Mouse (Mus musculus) ES-CJ7 (cell line): ENCODE data around the gene 4930548H24Rik.
"Not testable (repeated sequence)": the region's sequence is repeated elsewhere in the genome, so short reads cannot be mapped to it uniquely, and the experiment has no call there.

Experiments used
- DNase-seq: peaks from one replicate; pipeline ENCODE4 v3.0.0; 2011; ENCODE audit warnings: low read depth, low spot score

The 4930548H24Rik gene

GRCm38 (mm10) chr5:31485440-31485839 is at the start of gene 4930548H24Rik:
TSS of gene 4930548H24Rik (plus strand) at chr5:31485740.
- no peak for DNase-seq

- DNase-seq = no peak
Observed at GRCm38 (mm10) chr5:31451336-31451735, 34.2 kb upstream of the 4930548H24Rik start.

GRCm38 (mm10) chr5:31451878-31452561 is 33.5 kb upstream of the 4930548H24Rik start, which contains the start of gene Zfp512:
TSS of gene Zfp512 (plus strand) at chr5:31452431.
- peak; percentile 99 for DNase-seq

- no peak for DNase-seq
Observed at GRCm38 (mm10) chr5:31452562-31452878, 33.0 kb upstream of the 4930548H24Rik start.

- DNase-seq = peak; percentile 31
Observed at GRCm38 (mm10) chr5:31452886-31453410, 32.6 kb upstream of the 4930548H24Rik start.

- DNase-seq = no peak
Observed at GRCm38 (mm10) chr5:31467798-31468197, 17.7 kb upstream of the 4930548H24Rik start.

- no peak for DNase-seq
Observed at GRCm38 (mm10) chr5:31469711-31470110, 15.8 kb upstream of the 4930548H24Rik start.

GRCm38 (mm10) chr5:31470334-31470733 is 15.2 kb upstream of the 4930548H24Rik start:
- peak; percentile 79 for DNase-seq

GRCm38 (mm10) chr5:31480536-31480935 is 5.0 kb upstream of the 4930548H24Rik start:
- DNase-seq = no peak

GRCm38 (mm10) chr5:31487889-31488288 is 2.3 kb downstream of the 4930548H24Rik start:
- DNase-seq = no peak

GRCm38 (mm10) chr5:31489116-31489769 is 3.7 kb downstream of the 4930548H24Rik start:
- peak; percentile 95 for DNase-seq

- DNase-seq = peak; percentile 53
Observed at GRCm38 (mm10) chr5:31492031-31492430, 6.5 kb downstream of the 4930548H24Rik start.

GRCm38 (mm10) chr5:31494513-31495297 is 9.2 kb downstream of the 4930548H24Rik start, which contains the start of gene Gpn1:
TSS of gene Gpn1 (plus strand) at chr5:31494741.
- peak; percentile 93 for DNase-seq

GRCm38 (mm10) chr5:31504843-31505242 is 19.3 kb downstream of the 4930548H24Rik start:
- DNase-seq = peak; percentile 65

GRCm38 (mm10) chr5:31512481-31512880 is 26.9 kb downstream of the 4930548H24Rik start:
- DNase-seq = no peak

- no peak for DNase-seq
Observed at GRCm38 (mm10) chr5:31520556-31520955, 35.0 kb downstream of the 4930548H24Rik start.

GRCm38 (mm10) chr5:31526354-31527116 is 41.0 kb downstream of the 4930548H24Rik start, which contains the start of gene Slc4a1ap:
TSS of gene Slc4a1ap (plus strand) at chr5:31526995.
- DNase-seq = peak; percentile 81

GRCm38 (mm10) chr5:31527117-31527680 is 41.7 kb downstream of the 4930548H24Rik start:
- no peak for DNase-seq

GRCm38 (mm10) chr5:31527707-31528106 is 42.2 kb downstream of the 4930548H24Rik start, which contains the start of gene Supt7l:
TSS of gene Supt7l (minus strand) at chr5:31527807.
- not testable (repeated sequence) for DNase-seq

GRCm38 (mm10) chr5:31528560-31528959 is 43.0 kb downstream of the 4930548H24Rik start:
- DNase-seq = peak; percentile 50

- no peak for DNase-seq
Observed at GRCm38 (mm10) chr5:31535228-31535627, 49.7 kb downstream of the 4930548H24Rik start.
